ENCODE assay signal across 9 mouse cellular contexts in the genomic region with DNA sequence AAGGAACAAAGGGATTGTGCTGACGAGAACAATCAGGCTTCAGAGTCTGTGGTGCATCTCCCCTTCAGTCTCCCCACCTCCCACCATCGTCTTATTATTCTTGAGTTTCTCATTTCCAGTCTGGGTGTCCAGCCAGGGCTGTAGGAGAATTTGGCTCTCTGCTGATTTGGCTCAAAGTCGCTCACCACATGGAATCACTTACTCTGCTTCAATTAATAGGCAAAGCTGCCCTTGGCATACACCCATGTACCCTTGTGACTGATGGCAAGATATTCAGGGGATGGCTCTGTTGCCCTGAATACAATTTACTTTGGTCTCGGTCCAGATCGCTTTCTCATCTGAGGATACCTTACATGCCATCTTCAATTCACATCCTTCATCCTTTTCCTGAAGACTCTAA. TPM values are rescaled to one million over a fixed set of nuclear protein-coding genes. Genes with fewer than 3 reads are reported as not detected.
A peak's percentile ranks its signal among the peaks of the same experiment; 100 is the strongest.
DNase-seq lines count a peak whose midpoint lies in the region; ATAC-seq and TF ChIP-seq lines count a peak whose summit lies in the region.
"Had no signal": no experiment of that assay in that cellular context is flagged by ENCODE, and none has a peak within 500 bp of the region (broad histone marks: within the 10 kb centered on the region; RNA-seq: fewer than 3 reads in every experiment).

No protein-coding gene starts in this region.

- no peaks in the 10 kb centered on the region for H3K9me3 ChIP-seq in forebrain, embryonic 12.5 days
- no peaks in the 10 kb centered on the region for H3K9me3 ChIP-seq in limb, embryonic 12.5 days
- H3K9me3 ChIP-seq: megakaryocyte, embryonic 14.5 days had no signal

- peaks cover 3% of the 10 kb centered on the region; the same call in 1 of the 2 replicates for H3K36me3 ChIP-seq in forebrain, embryonic 12.5 days (replicated peaks)
- peaks cover 10% of the 10 kb centered on the region; the same call in 1 of the 2 replicates for H3K36me3 ChIP-seq in limb, embryonic 12.5 days

- 49% methylated on average over 5 of the region's 5 CpGs for WGBS in forebrain, embryonic 12.5 days
- 63% methylated on average over 5 of the region's 5 CpGs for WGBS in limb, embryonic 12.5 days

- peak overlapping the region; percentile 97 for H3K9ac ChIP-seq in forebrain, embryonic 12.5 days
- H3K9ac ChIP-seq in limb, embryonic 12.5 days (replicated peaks) = peak overlapping the region; percentile 96

- ATAC-seq in forebrain, embryonic 12.5 days (ENCODE audit: low FRiP score) = no peak
- ATAC-seq in limb, embryonic 12.5 days (ENCODE audit: insufficient number of reproducible peaks, insufficient read depth, low FRiP score, low TSS enrichment, low read depth) = no peak
- no peak for ATAC-seq in frontal cortex, adult (ENCODE audit: low TSS enrichment)

- H3K4me3 ChIP-seq in gastrocnemius, adult 2 months = peak overlapping the region; percentile 90
- H3K4me3 ChIP-seq in forebrain, embryonic 12.5 days (replicated peaks) = peak overlapping the region; percentile 96
- peak overlapping the region; percentile 87 for H3K4me3 ChIP-seq in limb, embryonic 12.5 days (replicated peaks)
- H3K4me3 ChIP-seq: megakaryocyte, embryonic 14.5 days had no signal

- no peak for DNase-seq in gastrocnemius, adult 2 months
- DNase-seq in gastrocnemius, postnatal 14 days = no peak
- DNase-seq in Muller cell, postnatal 12 days (ENCODE audit: inconsistent ontology term) = peak; percentile 87
- no peak for DNase-seq in urinary bladder, postnatal 14 days (ENCODE audit: low spot score)
- no peak for DNase-seq in left cerebral cortex, adult 9 months (ENCODE audit: low spot score in 2 of 2)

- intact Hi-C loops in gastrocnemius, adult 2 months (cut with DNase I) = no loop called here
- intact Hi-C loops in gastrocnemius, postnatal 14 days (cut with DNase I; ENCODE audit: low total_unique reads) = no loop called here

- H3K27me3 ChIP-seq in forebrain, embryonic 12.5 days = peaks cover 9% of the 10 kb centered on the region
- peaks cover 12% of the 10 kb centered on the region for H3K27me3 ChIP-seq in limb, embryonic 12.5 days

- peaks cover 58% of the 10 kb centered on the region for H3K4me1 ChIP-seq in forebrain, embryonic 12.5 days
- H3K4me1 ChIP-seq in limb, embryonic 12.5 days (replicated peaks) = peaks cover 33% of the 10 kb centered on the region

- no peak for TF ChIP-seq CTCF in gastrocnemius, adult 2 months (IDR thresholded peaks at IDR 0.05)

- H3K4me2 ChIP-seq in forebrain, embryonic 12.5 days = peak overlapping the region; percentile 62
- peak overlapping the region; percentile 78 for H3K4me2 ChIP-seq in limb, embryonic 12.5 days

- peak overlapping the region; percentile 89 for H3K27ac ChIP-seq in gastrocnemius, adult 2 months
- no peak overlapping the region for H3K27ac ChIP-seq in forebrain, embryonic 12.5 days
- H3K27ac ChIP-seq in limb, embryonic 12.5 days = no peak overlapping the region

RNA-seq across cellular contexts. Expression of a gene that starts 2.4 kb away (rescaled TPM):
- 1 to 10 TPM; 4.9 to 8.4 TPM for total RNA-seq in gastrocnemius, adult 2 months (2021)
- total RNA-seq in gastrocnemius, postnatal 14 days (2021) = 10 to 100 TPM; 13.6 to 16.4 TPM
- polyA plus RNA-seq in forebrain, embryonic 12.5 days (2016; fragmentation: Nextera tagmentation; extraction: Ambion mirVana) = 5.8 and 6.2 TPM in 2 replicates
- 5.7 and 6.8 TPM in 2 replicates for polyA plus RNA-seq in limb, embryonic 12.5 days (2016; fragmentation: Nextera tagmentation; extraction: Ambion mirVana)

RNA-seq across cellular contexts. Expression of a gene that starts 6.9 kb away (rescaled TPM):
- total RNA-seq in gastrocnemius, adult 2 months (2021) = under 1 TPM; 0.41 to 0.92 TPM
- 1 to 10 TPM in 1 of 2 experiments, under 1 TPM in 1; 0.66 to 1.9 TPM for total RNA-seq in gastrocnemius, postnatal 14 days (2021)
- polyA plus RNA-seq in forebrain, embryonic 12.5 days (2016; fragmentation: Nextera tagmentation; extraction: Ambion mirVana) = 4.0 and 4.4 TPM in 2 replicates
- 1.5 and 2.2 TPM in 2 replicates for polyA plus RNA-seq in limb, embryonic 12.5 days (2016; fragmentation: Nextera tagmentation; extraction: Ambion mirVana)

RNA-seq across cellular contexts. Expression of a gene that starts 9.3 kb away (rescaled TPM):
- 10 to 100 TPM; 44.5 to 48.3 TPM for total RNA-seq in gastrocnemius, adult 2 months (2021)
- 10 to 100 TPM; 30.3 to 34.0 TPM for total RNA-seq in gastrocnemius, postnatal 14 days (2021)
- 40.1 and 40.7 TPM in 2 replicates for polyA plus RNA-seq in forebrain, embryonic 12.5 days (2016; fragmentation: Nextera tagmentation; extraction: Ambion mirVana)
- 48.5 and 50.4 TPM in 2 replicates for polyA plus RNA-seq in limb, embryonic 12.5 days (2016; fragmentation: Nextera tagmentation; extraction: Ambion mirVana)

RNA-seq across cellular contexts. Expression of a gene that starts 26.4 kb away (rescaled TPM):
- total RNA-seq in gastrocnemius, adult 2 months (2021) = 10 to 100 TPM; 23.3 to 29.2 TPM
- total RNA-seq in gastrocnemius, postnatal 14 days (2021) = 10 to 100 TPM; 36.6 to 44.1 TPM
- polyA plus RNA-seq in forebrain, embryonic 12.5 days (2016; fragmentation: Nextera tagmentation; extraction: Ambion mirVana) = 164 and 181 TPM in 2 replicates
- polyA plus RNA-seq in limb, embryonic 12.5 days (2016; fragmentation: Nextera tagmentation; extraction: Ambion mirVana) = 176 and 192 TPM in 2 replicates

RNA-seq across cellular contexts. Expression of a gene that starts 26.5 kb away (rescaled TPM):
- total RNA-seq in gastrocnemius, adult 2 months (2021) = 1 to 10 TPM in 1 of 2 experiments, not detected in 1; 1.1 TPM
- 1 to 10 TPM; 1.2 to 1.5 TPM for total RNA-seq in gastrocnemius, postnatal 14 days (2021)
- polyA plus RNA-seq in forebrain, embryonic 12.5 days (2016; fragmentation: Nextera tagmentation; extraction: Ambion mirVana) = 1.3 and 1.7 TPM in 2 replicates
- 0.72 and 1.5 TPM in 2 replicates for polyA plus RNA-seq in limb, embryonic 12.5 days (2016; fragmentation: Nextera tagmentation; extraction: Ambion mirVana)
